Mouse (Mus musculus) 3134 (cell line): ENCODE data around the gene Gm20914.
"Not testable (repeated sequence)": the region's sequence is repeated elsewhere in the genome, so short reads cannot be mapped to it uniquely, and the experiment has no call there.

Experiments used
- DNase-seq: peaks from one replicate; pipeline ENCODE4 v3.0.0-alpha.2; 2011; ENCODE audit warnings: low spot score; ENCODE audit not compliant: insufficient read length; ENCODE audit errors: extremely low read depth

Gene Gm20914

DNA sequence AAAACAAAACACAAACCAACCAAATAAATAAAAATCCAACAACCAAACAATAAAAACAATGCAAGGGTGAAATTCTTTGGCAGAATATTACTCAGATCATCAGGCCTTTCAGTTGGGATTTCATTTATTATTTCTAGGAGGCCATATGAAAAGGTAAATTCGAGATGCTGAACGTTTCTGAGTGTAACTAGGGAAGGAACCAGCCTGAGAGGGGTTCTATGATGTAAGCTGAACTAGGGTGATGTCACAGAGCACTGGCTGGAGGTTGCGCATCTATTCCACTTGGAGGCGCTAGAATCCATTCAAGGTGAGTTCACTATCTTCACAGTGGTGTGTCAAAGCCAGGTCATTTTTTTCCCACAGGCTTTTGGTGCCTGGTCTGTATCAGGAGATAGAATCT is at the start of gene Gm20914:
Gene Gm20914, plus strand, starts transcription at position 301 of the 400 bp plus-strand sequence.
- not testable (repeated sequence) for DNase-seq
